Mouse (Mus musculus): Measurements from ENCODE around the gene Cyren. TPM values are rescaled to one million over a fixed set of nuclear protein-coding genes. Genes with fewer than 3 reads are reported as not detected.

The Cyren gene
- polyA plus RNA-seq, 1 experiment from 2014 or later: 14.2 TPM

DNA sequence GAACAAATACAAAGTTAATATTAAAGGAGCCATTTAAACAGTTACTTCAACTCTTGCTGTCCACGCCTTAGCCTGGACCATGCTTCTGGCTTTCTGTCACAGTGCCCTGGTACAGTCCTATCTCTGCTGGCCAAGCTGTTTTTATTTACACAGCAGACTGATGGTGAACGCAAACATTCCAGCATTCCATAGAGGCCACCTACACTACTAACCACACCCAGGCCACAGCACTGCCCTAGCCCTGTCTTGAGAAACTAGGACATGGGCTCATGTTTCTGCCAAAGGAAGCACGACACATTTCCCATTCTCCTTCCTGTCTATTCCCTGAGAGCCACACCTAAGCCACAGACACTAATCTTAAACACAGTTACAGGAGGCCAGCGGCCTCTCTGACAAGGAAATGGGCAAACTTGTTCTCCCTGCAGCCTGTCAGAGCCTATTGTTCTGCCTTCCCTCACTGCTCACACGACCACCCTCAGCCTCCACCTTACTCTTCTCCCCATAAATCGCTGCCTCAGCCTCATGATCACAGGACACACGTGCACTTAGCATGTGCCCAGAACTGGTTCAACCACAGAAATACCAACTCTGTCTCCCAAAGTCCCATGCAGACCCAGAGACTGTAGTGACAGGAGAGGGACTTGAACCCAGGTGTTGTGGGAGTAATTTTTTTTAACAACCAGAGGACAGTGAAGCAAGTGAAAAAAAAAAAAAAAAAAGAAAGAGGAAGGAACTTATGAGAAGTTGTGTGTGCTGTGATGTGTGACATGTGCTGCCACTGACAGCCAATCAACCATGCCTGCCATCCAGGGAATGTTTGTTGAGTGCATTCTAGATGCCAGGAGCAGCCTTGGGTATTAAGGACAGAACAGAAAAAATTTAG is 11.9 kb downstream of the Cyren start:
- peak overlapping the region; percentile 6; the same call in 1 of the 2 replicates for H3K27ac ChIP-seq (ENCODE audit: low read depth, low read length)
- H3K4me1 ChIP-seq (ENCODE audit: control insufficient read depth, insufficient read depth, low read length): peaks cover 13% of the 10 kb centered on the region; the same call in 1 of the 2 replicates
- no peaks in the 10 kb centered on the region for H3K36me3 ChIP-seq (ENCODE audit: control insufficient read depth, insufficient read depth, low read length)
- H3K4me3 ChIP-seq (ENCODE audit: low read length): no peak overlapping the region
- H3K9me3 ChIP-seq (ENCODE audit: control insufficient read depth, low read length): no peaks in the 10 kb centered on the region
- 57% methylated on average over 7 of the region's 7 CpGs for WGBS
- no peak overlapping the region for H3K9ac ChIP-seq (ENCODE audit: low read depth, low read length)
- no peak overlapping the region for H3K4me2 ChIP-seq (replicated peaks; ENCODE audit: low read depth, low read length)
- peak; percentile 34; the same call in 1 of the 2 replicates for ATAC-seq (ENCODE audit: low FRiP score, low TSS enrichment)
- no peaks in the 10 kb centered on the region for H3K27me3 ChIP-seq (ENCODE audit: control insufficient read depth, insufficient read depth, low read length)

DNA sequence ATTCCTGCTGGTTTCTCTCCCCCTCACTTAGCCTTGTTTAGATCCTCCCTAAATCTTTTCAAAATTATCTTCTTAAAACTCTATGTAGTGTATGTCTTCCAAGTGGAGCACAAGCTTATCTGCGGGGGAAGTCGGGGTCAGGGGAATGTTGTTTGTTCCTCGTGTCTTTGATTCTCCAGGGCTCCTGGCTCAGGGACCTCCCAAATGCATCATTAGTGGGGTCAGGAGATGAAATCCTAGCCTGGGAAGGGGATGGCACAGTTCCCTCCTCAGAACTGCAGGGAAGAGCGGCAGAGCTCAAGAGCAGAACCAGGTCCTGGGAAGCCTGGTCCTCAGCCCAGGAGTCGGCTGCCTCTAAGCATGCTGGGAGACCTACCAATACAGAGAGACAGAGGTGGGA is 12.6 kb downstream of the Cyren start:
- no peak overlapping the region; the same call in 1 of the 2 replicates for H3K27ac ChIP-seq (ENCODE audit: low read depth, low read length)
- no peaks in the 10 kb centered on the region for H3K36me3 ChIP-seq (ENCODE audit: control insufficient read depth, insufficient read depth, low read length)
- 0 out of 2 replicates have a peak, but pooled peaks have one; percentile 47 for ATAC-seq (ENCODE audit: low FRiP score, low TSS enrichment)
- 56% methylated on average over 5 of the region's 5 CpGs for WGBS
- no peak overlapping the region for H3K9ac ChIP-seq (ENCODE audit: low read depth, low read length)
- H3K27me3 ChIP-seq (ENCODE audit: control insufficient read depth, insufficient read depth, low read length): no peaks in the 10 kb centered on the region
- no peak overlapping the region for H3K4me3 ChIP-seq (ENCODE audit: low read length)
- peaks cover 13% of the 10 kb centered on the region; the same call in 1 of the 2 replicates for H3K4me1 ChIP-seq (ENCODE audit: control insufficient read depth, insufficient read depth, low read length)
- H3K4me2 ChIP-seq (replicated peaks; ENCODE audit: low read depth, low read length): no peak overlapping the region
- no peaks in the 10 kb centered on the region for H3K9me3 ChIP-seq (ENCODE audit: control insufficient read depth, low read length)

DNA sequence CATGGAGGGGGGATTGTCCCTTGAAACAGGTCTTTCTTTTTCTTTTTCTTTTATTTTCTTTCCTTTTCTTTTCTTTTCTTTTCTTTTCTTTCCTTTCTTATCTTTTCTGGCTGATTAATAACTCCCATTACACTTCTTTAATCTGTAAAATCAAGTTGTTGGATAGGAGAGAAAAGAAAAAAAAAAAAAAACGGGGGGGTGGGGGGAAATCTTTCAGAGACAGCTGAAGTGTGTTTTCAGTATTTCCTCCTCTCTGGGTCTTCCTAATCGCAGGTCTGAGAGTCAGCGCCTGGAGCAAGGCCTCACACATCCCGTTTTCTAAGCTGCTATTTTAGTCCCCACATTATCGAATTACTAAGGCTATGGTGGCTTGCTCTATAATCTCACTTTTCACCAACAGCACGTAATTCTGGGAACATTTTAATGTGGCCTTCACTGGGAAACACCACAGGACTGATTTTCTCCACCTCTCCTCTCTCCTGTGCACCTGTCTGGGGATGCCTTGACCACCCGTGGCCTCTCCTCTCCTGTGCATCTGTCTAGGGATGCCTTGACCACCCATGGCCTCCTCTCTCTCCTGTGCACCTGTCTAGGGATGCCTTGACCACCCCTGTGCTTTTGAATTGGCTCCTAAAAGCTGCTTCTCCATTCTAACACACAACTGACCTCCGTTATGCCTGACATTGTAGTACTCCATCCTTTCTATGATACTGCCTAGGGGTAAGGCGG is 13.9 kb downstream of the Cyren start:
- no peaks in the 10 kb centered on the region for H3K9me3 ChIP-seq (ENCODE audit: control insufficient read depth, low read length)
- 57% methylated on average over 9 of the region's 9 CpGs for WGBS
- H3K36me3 ChIP-seq (ENCODE audit: control insufficient read depth, insufficient read depth, low read length): no peaks in the 10 kb centered on the region
- H3K4me1 ChIP-seq (ENCODE audit: control insufficient read depth, insufficient read depth, low read length): peaks cover 13% of the 10 kb centered on the region; the same call in 1 of the 2 replicates
- H3K27ac ChIP-seq (ENCODE audit: low read depth, low read length): no peak overlapping the region
- no peak for ATAC-seq (ENCODE audit: low FRiP score, low TSS enrichment)
- no peak overlapping the region for H3K4me3 ChIP-seq (ENCODE audit: low read length)
- no peak overlapping the region for H3K9ac ChIP-seq (ENCODE audit: low read depth, low read length)
- no peaks in the 10 kb centered on the region for H3K27me3 ChIP-seq (ENCODE audit: control insufficient read depth, insufficient read depth, low read length)
- H3K4me2 ChIP-seq (replicated peaks; ENCODE audit: low read depth, low read length): no peak overlapping the region

DNA sequence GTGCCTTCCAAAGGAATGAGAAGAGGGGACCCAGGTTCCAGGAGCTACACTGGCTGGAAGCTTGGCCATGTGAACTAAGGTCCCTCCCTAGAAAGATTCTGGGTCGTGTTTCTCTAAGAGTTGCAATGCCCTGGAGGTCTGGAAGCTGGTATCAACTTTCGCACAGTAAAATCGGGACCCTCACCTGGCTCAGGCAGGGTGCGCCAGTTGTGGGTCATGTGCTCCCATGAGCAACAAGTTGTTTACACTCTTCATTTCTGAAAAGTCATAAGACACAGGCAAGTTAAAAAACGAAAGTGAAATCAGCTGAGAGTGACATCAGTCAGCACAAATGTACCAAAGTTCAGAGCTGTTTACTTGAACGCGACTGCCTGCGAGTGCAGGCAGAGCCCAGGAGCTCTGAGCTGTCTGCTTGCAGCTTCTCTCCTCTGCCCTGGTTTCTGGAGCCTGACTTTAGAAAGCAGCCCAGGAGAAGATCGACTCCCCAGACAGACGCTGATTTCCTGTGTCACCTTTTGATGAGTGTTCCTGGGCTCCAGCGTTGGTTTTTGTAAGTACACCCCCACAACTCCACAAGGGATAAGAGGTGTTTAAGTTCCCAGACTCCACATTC is 15.0 kb downstream of the Cyren start, which contains the start of gene Tmem140:
Gene Tmem140, plus strand, starts transcription at position 356 of the 613 bp plus-strand sequence.
- Histone ChIP-seq H3K4me3 (ENCODE audit: low read length) (no peak within 1 kb of the TSS), H3K9ac (ENCODE audit: low read depth, low read length) (no peak within 1 kb of the TSS), H3K4me2 (replicated peaks; ENCODE audit: low read depth, low read length) (peak within 1 kb of the TSS; percentile 26), H3K4me1 (ENCODE audit: control insufficient read depth, insufficient read depth, low read length) (peaks cover 13% of the 10 kb centered on the region; the same call in 1 of the 2 replicates), H3K36me3 (ENCODE audit: control insufficient read depth, insufficient read depth, low read length) (no peaks in the 10 kb centered on the region), H3K27me3 (ENCODE audit: control insufficient read depth, insufficient read depth, low read length) (no peaks in the 10 kb centered on the region), H3K9me3 (ENCODE audit: control insufficient read depth, low read length) (no peaks in the 10 kb centered on the region), H3K27ac (ENCODE audit: low read depth, low read length) (no peak within 1 kb of the TSS)
- WGBS: 23% methylated on average over 11 of the region's 11 CpGs
- no peak for ATAC-seq (ENCODE audit: low FRiP score, low TSS enrichment)

DNA sequence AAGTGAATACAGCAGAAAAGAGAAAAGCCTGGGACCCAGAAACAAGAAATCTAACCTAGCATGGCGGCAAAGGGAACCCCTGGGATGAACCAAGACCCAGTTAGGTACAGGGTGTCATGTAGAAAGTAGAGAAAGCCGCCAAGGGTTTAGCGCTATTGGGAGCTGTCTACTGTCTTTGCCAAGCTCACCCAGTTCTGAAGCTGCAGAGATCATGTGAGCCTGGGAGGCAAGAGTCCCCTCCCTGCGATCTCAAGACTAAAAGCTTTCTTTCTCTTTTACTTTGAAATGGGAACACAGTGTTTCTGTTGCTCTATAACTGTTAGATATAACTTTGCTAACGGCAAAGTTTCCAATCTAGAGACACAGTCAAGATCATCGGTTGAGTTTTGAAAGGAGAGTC is 15.5 kb downstream of the Cyren start:
- Histone ChIP-seq H3K36me3 (ENCODE audit: control insufficient read depth, insufficient read depth, low read length) (no peaks in the 10 kb centered on the region), H3K4me2 (replicated peaks; ENCODE audit: low read depth, low read length) (no peak overlapping the region), H3K4me3 (ENCODE audit: low read length) (no peak overlapping the region), H3K27me3 (ENCODE audit: control insufficient read depth, insufficient read depth, low read length) (no peaks in the 10 kb centered on the region), H3K27ac (ENCODE audit: low read depth, low read length) (no peak overlapping the region), H3K4me1 (ENCODE audit: control insufficient read depth, insufficient read depth, low read length) (peaks cover 13% of the 10 kb centered on the region; the same call in 1 of the 2 replicates), H3K9me3 (ENCODE audit: control insufficient read depth, low read length) (no peaks in the 10 kb centered on the region), H3K9ac (ENCODE audit: low read depth, low read length) (no peak overlapping the region)
- 92% methylated on average over 6 of the region's 6 CpGs for WGBS
- no peak for ATAC-seq (ENCODE audit: low FRiP score, low TSS enrichment)

DNA sequence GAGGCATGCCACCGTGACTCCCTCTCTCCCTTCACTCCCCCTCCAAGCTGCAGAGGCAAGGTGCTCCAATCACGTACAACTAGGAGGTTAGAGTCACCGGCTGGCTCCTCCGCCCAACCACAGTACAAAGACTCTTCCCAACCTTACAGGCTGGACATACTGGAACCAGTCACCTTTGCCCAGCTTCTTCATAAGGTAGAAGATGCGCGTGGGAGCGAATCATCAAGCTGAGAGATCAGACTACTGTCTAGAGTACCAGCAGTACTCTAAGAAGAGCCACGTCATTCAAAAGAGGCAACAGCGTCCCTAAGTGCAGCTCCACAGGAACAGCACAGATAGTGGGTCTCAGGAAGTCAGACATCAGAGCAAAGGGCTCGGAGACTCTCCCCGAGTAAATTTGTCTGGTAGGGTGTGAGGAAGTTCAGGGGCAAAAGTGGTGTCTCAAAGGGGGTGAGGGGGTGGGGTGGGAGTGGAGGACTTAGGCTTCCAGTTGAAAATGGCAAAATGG is 16.3 kb downstream of the Cyren start:
- H3K4me1 ChIP-seq (ENCODE audit: control insufficient read depth, insufficient read depth, low read length): peaks cover 13% of the 10 kb centered on the region; the same call in 1 of the 2 replicates
- no peak overlapping the region for H3K27ac ChIP-seq (ENCODE audit: low read depth, low read length)
- 90% methylated on average over 11 of the region's 11 CpGs for WGBS
- H3K4me2 ChIP-seq (replicated peaks; ENCODE audit: low read depth, low read length): no peak overlapping the region
- H3K4me3 ChIP-seq (ENCODE audit: low read length): no peak overlapping the region
- H3K9ac ChIP-seq (ENCODE audit: low read depth, low read length): no peak overlapping the region
- ATAC-seq (ENCODE audit: low FRiP score, low TSS enrichment): no peak
- H3K27me3 ChIP-seq (ENCODE audit: control insufficient read depth, insufficient read depth, low read length): no peaks in the 10 kb centered on the region
- H3K36me3 ChIP-seq (ENCODE audit: control insufficient read depth, insufficient read depth, low read length): no peaks in the 10 kb centered on the region
- no peaks in the 10 kb centered on the region for H3K9me3 ChIP-seq (ENCODE audit: control insufficient read depth, low read length)

DNA sequence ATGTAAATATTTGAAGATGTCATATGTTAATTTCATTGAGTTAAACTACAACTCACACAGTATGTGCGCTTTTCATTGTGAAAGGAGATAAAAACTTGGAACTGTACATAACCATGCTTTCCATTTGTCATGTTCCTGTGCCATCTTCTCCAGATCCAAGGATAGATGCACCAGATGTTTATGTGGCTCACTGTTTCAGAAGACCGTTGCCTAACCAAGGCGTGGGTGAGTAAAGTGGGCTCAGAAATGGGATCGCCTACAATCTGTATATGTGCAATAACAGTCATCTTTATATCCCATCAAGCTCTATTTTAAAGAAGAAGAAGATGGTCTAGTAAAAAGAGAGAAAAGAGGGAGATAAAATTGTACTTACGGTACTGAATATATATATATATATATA is 45.5 kb downstream of the Cyren start:
- Histone ChIP-seq H3K4me1 (ENCODE audit: control insufficient read depth, insufficient read depth, low read length) (no peaks in the 10 kb centered on the region), H3K4me3 (ENCODE audit: low read length) (no peak overlapping the region), H3K9me3 (ENCODE audit: control insufficient read depth, low read length) (no peaks in the 10 kb centered on the region), H3K27ac (ENCODE audit: low read depth, low read length) (no peak overlapping the region), H3K27me3 (ENCODE audit: control insufficient read depth, insufficient read depth, low read length) (no peaks in the 10 kb centered on the region), H3K36me3 (ENCODE audit: control insufficient read depth, insufficient read depth, low read length) (no peaks in the 10 kb centered on the region), H3K9ac (ENCODE audit: low read depth, low read length) (no peak overlapping the region), H3K4me2 (replicated peaks; ENCODE audit: low read depth, low read length) (no peak overlapping the region)
- no peak for ATAC-seq (ENCODE audit: low FRiP score, low TSS enrichment)
- 96% methylated on average over 5 of the region's 5 CpGs for WGBS

DNA sequence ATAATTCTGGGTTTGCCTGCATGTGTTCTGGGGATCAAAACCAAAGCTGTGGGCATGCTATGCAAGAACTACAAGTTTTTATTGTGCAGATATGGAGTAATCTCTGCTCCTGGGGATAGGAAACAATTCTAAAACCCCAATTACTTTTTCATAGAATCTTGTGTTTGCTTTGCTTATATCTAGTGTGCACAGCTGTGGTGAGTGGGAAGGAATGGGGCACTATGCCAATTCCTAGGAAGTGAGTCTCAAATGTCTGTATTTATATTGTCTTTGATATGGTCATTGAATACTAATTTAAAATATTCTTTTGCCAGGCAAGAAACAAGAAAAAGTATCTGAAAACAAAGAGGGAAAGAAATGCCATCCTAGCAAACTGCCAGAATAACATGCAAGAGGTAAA is 53.5 kb downstream of the Cyren start:
- no peak for ATAC-seq (ENCODE audit: low FRiP score, low TSS enrichment)
- no peak overlapping the region for H3K27ac ChIP-seq (ENCODE audit: low read depth, low read length)

More for the DNA sequence above, 53.5 kb downstream of the Cyren start:
- no peaks in the 10 kb centered on the region for H3K9me3 ChIP-seq (ENCODE audit: control insufficient read depth, low read length)
- no peaks in the 10 kb centered on the region for H3K4me1 ChIP-seq (ENCODE audit: control insufficient read depth, insufficient read depth, low read length)
- no peak overlapping the region for H3K9ac ChIP-seq (ENCODE audit: low read depth, low read length)
- no peaks in the 10 kb centered on the region for H3K27me3 ChIP-seq (ENCODE audit: control insufficient read depth, insufficient read depth, low read length)
- H3K4me2 ChIP-seq (replicated peaks; ENCODE audit: low read depth, low read length): no peak overlapping the region
- H3K36me3 ChIP-seq (ENCODE audit: control insufficient read depth, insufficient read depth, low read length): no peaks in the 10 kb centered on the region
- H3K4me3 ChIP-seq (ENCODE audit: low read length): no peak overlapping the region
